Mouse (Mus musculus) granulocyte monocyte progenitor cell, adult 5-6 weeks (primary cell): ENCODE data around the gene Itsn2. TPM values are rescaled to one million over a fixed set of nuclear protein-coding genes. Genes with fewer than 3 reads are reported as not detected.

Experiments used
- total RNA-seq, 2 experiments: library from RNA; stranded (forward) in 1 of 2; stranded (reverse) in 1 of 2; fragments of 200-712, 200-1000 nt in 1 of 2; fragments of >200 nt in 1 of 2; fragmentation: Nextera tagmentation in 1 of 2; gene quantifications; 2 replicates each; pipeline ENCODE4 v1.2.3; 2014 to 2017

The Itsn2 gene
- total RNA-seq, 2 experiments from 2014 or later, result 61.0 to 117 TPM

Other genes with a start within 250 kb of the Itsn2 start
- 14.5 and 15.6 TPM in 2 replicates for gene Ncoa1, start 115.5 kb upstream of the Itsn2 start, total RNA-seq (2014; fragmentation: Nextera tagmentation)
- 10.1 and 16.9 TPM in 2 replicates for gene Ncoa1, start 115.5 kb upstream of the Itsn2 start, total RNA-seq (2017)
- gene Gm3625, start 289 bp downstream of the Itsn2 start, total RNA-seq (2014; fragmentation: Nextera tagmentation), result not detected in 2 replicates
- not detected in 2 replicates for gene Gm3625, start 289 bp downstream of the Itsn2 start, total RNA-seq (2017)
- 0.26 and 0.70 TPM in 2 replicates for gene Fam228a, start 145.8 kb downstream of the Itsn2 start, total RNA-seq (2014; fragmentation: Nextera tagmentation)
- gene Fam228a, start 145.8 kb downstream of the Itsn2 start, total RNA-seq (2017), result not detected in 2 replicates
- gene Pfn4, start 176.4 kb downstream of the Itsn2 start, total RNA-seq (2014; fragmentation: Nextera tagmentation), result 0.70 TPM in 1 of 2 replicates, not detected in the other
- 0.78 and 1.3 TPM in 2 replicates for gene Pfn4, start 176.4 kb downstream of the Itsn2 start, total RNA-seq (2017)
- 0.45 and 1.3 TPM in 2 replicates for gene Fam228b, start 176.6 kb downstream of the Itsn2 start, total RNA-seq (2014; fragmentation: Nextera tagmentation)
- gene Fam228b, start 176.6 kb downstream of the Itsn2 start, total RNA-seq (2017), result 0.90 and 0.93 TPM in 2 replicates
- gene Sf3b6, start 224.9 kb downstream of the Itsn2 start, total RNA-seq (2014; fragmentation: Nextera tagmentation), result 202 and 249 TPM in 2 replicates
- 134 and 198 TPM in 2 replicates for gene Sf3b6, start 224.9 kb downstream of the Itsn2 start, total RNA-seq (2017)
- 13.7 and 28.2 TPM in 2 replicates for gene Fkbp1b, start 249.0 kb downstream of the Itsn2 start, total RNA-seq (2014; fragmentation: Nextera tagmentation)
- 18.2 and 35.0 TPM in 2 replicates for gene Fkbp1b, start 249.0 kb downstream of the Itsn2 start, total RNA-seq (2017)